Mouse (Mus musculus) frontal cortex, adult (tissue): Measurements from ENCODE around the gene Kif5a.

ENCODE experiments used
- ATAC-seq: cut with Nextera tagmentation; 2 replicates; pipeline ENCODE4 v1.9.2; 2017; ENCODE audit warnings: mild to moderate bottlenecking, moderate library complexity, mixed read lengths; ENCODE audit not compliant: low TSS enrichment

Kif5a gene

DNA sequence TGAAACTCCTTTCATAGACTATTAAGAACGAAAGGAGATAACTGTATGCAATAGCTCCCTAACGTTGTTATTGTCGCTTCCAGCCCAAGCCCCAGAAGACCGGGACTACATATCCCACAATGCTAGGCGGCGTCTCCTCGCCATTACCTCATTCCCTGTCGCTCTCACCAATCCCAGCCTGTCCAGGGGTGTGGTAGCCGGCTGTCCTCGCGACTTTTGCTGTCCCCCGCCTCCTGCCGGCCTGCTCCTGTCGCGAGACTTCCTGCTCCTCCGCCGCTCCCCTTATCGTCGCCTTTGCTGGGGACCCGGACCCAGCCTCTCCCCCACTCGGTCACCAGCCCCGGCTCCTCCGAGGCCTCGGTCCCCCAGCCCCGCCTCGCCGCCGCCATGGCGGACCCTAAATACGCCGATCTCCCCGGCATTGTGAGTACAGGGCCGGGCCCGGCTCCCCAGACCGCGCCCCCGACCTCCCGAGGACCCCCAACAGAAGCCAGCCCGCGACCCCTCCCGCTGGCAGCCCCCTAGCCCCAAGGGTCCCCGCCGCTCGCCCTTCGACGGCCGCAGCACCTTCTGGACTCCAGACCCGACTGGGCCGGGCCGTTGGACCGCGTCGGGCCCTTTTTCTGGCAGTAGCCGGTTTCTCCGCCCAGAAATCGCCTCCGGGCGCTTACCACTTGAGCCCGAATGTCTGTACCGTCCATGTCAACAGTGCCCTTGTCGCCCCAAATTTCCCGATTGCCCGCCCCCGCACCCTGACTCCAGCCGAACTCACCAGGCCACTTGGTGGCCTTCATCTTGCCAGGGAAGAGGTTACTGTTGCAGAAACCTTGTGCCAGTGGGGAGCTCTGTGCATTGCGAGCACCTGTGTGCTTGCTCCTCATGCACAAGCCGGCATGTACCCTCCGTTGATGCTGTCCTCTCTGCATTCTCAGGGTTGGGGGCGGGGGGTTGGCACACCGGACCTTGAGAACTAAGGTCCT is 3.3 kb upstream of the Kif5a start, which contains the start of gene Dctn2:
Gene Dctn2 (plus strand): TSS at position 257 of the 980 bp plus-strand sequence.
- ATAC-seq, result peak; percentile 87

DNA sequence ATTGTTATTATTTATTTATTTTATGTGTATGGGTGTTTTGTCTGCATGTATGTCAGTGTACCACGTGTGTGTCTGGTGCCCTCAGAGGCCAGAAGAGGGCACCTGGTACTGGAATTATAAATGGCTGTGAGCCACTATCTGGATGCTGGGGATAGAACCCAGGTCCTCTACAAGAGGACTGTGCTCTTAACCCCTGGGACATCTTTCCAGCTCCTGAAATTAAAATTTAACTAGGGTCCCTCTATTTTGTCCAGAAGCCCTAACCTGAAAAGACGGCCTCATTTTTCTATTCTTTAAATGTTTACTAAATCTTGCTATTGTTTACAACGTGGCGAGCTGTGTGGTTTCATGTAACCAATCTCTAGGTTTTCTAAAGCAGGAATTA is 2.6 kb upstream of the Kif5a start:
- ATAC-seq, result no peak

DNA sequence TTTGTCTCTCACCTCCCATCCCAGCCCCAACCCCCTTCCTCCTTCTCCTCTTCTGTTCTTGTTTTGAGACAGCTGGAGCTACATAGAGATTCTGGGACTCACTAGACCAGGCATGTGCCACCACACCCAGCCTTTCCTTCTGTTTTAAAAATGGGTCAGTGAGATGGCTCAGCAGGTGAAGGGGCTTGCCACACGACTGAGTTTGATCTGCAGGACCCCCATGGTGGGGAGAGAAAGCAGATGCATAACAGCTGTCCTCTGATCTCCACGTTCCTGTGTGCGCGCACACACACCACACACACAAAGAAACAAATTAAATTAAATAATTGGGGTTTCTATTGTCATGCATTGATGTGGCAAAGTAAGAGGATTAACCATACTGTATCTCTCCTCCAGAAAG is 1.8 kb upstream of the Kif5a start:
- ATAC-seq, result no peak

DNA sequence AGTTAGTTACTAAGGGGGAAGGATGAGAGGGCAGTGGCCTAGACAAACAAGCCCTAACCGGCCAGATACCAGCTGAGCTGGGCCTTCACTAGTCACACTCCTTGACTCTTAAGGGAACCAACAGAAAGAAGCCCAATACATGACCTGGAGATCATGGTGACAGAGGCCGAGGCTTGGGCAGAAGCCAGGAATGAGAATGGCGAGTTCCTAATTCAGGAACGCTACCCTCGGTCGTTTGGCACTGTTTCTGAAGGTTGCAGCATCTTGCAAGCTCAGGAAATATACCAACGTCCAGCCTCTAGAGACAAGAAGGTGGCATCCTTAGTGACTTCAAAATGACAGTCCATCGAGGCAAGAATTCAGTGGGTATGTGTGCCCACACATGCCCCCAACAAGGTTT is 1.2 kb upstream of the Kif5a start:
- ATAC-seq, result no peak

DNA sequence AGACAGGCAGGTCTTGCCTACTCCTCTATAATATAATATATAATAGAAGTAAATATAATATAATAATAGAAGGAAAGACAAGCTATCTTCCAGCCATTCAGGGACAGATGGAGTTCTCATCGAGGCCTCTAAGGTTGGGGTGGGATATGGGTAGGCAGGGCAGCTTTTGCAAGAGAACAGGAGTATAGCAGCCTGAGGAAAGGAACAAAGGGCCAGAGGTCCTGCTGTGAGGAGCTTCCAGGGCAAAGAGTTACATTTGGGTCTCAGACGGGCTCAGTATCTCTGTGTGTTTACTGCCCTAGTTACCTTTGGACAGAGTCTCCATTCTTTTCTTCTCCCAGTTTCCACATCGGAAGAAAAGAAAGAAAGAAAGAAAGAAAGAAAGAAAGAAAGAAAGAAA is 483 bp upstream of the Kif5a start:
- ATAC-seq, result no peak

DNA sequence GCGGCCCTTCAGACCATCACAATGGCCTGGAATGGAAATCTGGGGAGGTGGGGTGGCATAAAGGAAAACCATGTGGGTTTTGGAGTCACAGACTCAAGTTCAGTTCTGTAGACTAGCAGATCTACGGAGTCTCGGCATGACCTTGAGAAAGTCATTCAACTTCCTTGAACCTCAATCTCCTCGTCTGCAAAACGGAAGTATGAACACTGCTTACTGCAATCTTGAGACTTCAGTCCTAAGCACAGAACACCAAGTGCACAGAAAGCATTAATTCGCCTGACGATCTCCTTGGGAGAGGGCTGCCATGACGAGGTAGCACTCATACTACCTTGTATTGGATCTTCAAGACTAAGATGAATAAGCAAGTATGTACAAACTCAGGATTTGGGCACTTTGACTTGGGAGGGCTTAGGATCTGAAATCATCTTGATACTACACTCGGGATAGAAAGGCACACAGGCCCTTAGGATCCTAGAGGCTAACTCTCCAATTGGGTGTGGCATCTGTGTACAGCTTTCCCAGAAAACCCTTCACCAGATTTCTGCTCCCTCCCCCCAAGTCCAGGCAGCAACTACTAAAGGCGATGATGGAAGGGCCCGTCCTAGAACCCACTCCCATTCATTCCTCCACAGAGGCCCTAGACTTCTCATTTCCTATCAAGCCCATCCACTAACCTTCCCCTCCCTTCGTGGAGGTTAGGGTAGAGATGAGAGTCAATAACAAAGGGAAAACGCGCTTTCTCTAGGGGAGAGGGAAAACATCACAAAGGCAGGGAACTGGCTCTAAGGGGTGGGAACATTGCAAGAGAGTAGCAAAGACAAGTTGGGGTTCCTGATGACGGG is 1.2 kb downstream of the Kif5a start:
- ATAC-seq, result 0 out of 2 replicates have a peak, but pooled peaks have one; percentile 4

DNA sequence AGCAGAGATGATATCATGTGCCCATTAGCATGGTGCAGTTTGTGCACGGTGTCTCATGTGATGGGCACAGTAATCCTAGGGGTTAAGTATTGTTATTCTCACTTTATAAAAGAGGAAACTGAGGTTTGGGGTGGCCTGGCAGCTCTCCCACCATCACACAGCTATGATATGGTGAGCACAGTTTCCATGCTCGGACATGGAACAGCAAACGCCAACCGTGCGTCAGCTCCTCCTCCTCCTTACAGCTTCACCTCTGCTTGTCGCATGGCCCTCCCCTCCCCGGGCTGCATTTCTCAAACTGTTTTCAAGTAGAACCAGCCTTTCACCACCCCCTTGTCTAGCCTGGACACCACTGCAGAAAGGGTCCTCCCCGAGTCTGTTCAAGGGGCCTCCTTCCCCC is 4.7 kb downstream of the Kif5a start:
- ATAC-seq, result no peak

DNA sequence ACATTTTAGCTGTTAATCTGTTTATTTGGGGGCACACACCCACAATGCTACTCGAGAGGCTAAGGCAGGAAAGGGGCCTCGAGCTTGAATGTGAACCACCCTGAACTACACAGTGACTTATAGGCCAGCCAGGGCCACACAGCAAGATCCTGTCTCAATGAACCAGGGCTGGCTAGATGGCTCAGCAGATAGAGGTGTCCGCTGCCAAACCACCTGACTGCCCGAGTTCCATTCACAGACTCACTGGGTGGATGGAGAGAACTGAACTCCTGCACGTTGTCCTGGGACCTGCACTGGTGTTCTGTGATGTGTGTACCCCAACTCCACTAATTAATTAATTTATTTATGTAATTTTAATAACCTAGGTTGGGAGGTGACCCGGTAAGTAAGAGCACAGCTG is 5.4 kb downstream of the Kif5a start:
- ATAC-seq, result no peak

DNA sequence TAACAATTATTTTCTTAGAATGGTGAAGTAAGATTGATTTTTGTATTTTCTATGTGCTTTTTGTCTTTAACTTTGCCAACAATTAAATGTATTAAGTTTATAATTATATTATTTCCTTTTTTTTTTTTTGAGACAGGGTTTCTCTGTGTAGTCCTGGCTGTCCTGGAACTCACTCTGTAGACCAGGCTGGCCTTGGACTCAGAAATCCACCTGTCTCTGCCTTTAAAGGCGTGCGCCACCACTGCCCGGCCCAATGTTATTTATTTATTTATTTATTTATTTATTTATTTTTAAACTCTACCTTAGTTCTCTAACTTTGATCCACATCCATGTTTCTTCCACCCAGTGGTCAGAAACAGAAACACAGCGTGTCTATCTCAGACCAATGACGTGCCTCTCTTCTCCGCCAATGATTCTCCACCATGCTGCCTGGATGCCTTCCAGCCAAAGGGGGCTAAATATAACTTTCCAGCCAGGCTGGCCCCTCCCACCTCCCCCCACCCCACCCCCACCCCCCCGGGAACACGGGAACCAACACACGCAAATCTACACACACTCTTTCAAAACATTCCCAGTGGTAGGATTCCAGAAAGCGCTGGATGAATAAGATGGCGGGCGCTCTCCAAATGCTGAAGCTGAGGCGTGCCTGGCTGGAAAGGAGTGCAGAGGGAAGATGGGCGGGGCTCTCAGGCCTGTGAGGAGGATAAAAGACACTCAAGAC is 7.4 kb downstream of the Kif5a start:
- no peak for ATAC-seq

DNA sequence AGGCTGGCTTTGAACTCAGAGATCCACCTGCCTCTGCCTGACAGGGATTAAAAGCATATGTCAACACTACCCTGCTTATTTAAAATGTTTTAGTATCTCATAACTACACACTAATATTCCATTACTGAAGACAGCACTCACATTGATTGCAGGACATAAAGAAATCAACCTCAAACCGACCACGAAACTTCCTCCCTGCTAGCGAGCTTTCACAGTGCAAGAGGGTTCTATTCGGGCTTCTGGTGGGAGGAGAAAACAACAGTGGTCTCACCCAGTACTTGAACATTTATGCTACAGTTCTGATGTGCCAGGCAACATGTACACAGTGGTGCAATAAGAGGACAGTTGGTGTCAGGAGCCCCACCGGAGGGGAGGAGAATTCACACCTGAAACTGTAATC is 12.3 kb downstream of the Kif5a start:
- ATAC-seq, result no peak

DNA sequence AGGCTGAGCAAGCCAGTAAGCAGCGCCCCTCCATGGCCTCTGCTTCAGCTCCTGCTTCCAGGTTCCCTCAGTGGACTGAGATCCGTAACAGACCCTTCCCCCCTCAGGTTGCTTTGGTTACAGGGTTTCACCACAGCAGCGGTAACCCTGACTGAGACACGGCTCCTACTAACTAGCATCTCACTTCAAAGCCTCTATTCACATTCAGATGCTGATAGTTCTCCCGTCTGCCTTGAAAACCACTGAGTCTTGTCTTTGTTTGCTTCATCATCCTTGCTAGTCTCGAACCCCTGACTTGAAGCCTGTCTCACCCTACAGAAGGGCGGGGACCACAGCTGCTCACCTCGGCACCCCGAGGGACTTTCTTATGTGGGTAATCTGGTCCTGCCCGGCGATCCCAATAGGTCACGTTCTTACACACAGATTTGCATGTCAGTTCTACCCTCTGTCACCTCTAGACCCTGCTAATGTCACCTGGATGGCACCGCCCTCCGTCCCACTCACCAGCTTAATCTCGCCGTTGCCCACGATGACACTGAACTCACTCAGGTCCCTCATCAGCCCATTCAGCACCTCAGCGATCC is 24.8 kb downstream of the Kif5a start:
- no peak for ATAC-seq

DNA sequence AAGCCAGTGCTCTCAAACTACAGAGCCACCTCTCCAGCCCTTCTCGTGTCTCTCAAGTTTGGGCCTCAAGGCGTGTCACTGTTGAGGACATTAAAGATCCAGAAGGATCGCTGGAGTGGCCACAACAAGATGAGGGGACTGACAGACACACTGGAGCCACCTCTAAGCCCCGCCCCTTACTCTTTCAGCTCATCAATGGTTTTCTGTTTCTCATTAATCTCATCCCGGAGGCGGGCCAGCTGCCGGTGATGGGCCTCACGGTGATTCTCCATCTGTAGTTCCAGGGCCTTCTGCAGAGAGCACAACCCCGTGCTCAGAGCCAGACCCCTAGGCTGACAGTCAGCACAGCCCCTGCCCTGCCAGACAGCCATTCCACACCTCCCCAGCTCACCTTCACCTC is 26.6 kb downstream of the Kif5a start:
- ATAC-seq, result no peak

DNA sequence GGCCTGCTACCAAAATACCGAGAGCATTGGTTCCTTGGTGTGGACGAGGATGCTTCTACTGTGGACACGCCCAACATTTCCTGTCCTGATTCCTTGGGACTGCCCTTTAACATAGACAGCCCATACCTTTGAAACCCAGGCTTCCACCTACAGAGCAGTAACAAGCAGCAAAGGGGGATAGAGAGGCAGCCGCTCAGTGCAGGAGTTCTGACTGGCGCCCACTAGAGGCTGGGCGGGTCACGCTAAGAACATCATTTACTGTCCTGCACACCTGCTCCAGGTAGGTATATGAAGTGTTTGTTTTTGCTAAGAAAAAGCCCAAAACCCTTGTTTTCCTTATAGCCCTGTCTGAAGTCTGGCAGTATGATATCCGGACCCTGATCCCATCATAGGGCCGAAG is 30.0 kb downstream of the Kif5a start:
- ATAC-seq, result no peak

DNA sequence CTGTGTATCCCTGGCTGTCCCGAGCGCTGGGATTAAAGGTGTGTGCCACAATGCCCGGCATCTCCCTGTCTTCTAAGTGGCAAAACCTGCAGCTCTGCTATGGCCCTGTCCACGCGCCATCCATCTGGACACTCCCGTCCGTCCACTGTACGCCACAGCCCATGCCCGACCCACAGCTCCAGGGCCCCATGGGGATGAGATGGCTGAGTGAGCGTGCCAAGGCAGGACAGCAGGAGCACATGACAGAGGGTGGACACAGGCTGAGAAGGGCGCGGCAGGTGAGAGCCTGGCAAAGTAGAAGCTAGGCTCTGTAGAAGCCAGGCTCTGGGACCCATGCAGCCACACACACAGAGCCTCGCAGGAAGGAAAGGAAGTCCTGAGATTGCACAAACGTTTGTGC is 31.4 kb downstream of the Kif5a start:
- no peak for ATAC-seq

DNA sequence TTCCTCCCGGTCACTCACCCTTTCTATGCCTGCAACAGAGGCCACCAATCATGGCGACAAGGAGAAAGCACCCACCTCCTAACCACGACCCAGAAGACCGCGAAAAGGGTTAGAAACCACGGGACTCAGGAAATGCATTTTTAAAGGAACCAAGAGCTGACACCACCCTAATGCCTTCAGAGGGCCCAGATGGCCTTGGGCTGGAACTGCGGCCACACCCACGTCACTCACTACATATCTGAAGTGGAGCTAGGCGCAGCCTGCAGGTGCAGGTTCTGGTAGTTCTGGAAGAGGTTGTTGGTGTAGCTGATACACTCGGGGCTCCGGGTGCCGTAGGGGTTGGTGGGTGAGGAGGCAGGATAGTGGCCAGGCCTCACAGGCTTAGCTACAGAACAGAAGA is 32.5 kb downstream of the Kif5a start:
- ATAC-seq, result no peak

DNA sequence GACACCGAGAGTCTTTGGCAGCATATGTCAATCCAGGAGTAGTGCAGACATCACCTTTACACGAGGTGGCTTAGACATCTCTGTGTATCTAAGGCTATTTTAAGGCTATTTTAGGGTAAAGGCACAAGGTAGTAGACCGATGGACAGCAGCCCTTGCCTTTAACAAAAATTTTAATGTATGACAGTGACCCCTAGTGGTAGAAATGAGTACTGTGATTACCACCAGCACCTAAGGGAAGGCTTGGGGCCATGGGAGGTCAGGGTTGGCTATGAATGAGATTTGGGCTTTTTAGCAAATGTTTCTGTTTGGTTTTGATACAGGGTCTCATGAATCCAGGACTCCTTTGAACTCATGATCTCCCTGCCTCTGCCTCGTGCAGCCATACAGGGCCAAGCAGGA is 34.3 kb downstream of the Kif5a start:
- 0 out of 2 replicates have a peak, but pooled peaks have one; percentile 21 for ATAC-seq

DNA sequence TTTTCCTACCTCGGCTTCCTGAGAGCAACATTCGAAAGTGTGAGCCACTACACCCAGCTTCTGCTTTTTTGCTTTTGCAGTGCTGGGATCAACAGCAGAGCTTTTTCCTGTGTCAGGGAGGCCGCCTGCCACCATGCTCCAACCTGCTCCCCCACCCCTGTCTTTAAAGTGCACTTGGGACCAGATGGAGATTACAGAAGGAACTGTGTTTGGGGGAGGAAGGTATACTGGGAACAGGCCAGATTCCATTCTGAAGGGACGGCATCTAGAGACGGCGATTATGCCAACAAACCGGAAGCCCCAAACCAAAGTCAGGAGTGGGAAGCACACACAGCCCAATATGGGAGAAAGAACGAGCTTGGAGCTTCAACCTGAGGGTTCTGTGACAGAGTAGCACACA is 36.0 kb downstream of the Kif5a start:
- 0 out of 2 replicates have a peak, but pooled peaks have one; percentile 8 for ATAC-seq

DNA sequence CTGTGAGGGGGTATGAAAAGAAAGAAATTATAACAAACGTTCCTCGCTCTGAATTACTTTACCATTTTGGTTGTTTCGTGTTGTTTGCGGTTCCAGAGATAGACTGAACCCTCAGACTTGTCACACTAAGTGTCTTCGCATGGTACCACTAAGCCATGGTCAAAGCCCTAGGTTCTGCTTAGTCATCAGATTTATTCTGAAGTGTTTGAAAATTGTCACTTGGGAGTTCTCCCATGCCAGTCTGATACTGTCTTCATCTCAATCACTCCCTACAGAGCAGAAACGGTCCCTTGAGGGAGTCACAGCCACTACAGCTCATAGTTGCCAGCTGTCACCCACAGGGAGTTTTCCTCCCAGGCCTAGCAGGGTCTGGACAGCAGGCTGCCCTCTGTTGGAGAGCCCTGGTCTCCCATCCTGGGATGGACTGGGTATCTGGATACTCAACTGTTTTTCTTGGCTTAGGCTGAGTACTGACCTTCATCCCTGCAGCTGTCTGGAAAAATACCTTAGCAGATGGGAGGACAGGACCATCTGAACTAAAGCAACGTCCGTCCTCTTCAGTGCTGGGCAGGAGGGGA is 36.7 kb downstream of the Kif5a start:
- ATAC-seq, result no peak

DNA sequence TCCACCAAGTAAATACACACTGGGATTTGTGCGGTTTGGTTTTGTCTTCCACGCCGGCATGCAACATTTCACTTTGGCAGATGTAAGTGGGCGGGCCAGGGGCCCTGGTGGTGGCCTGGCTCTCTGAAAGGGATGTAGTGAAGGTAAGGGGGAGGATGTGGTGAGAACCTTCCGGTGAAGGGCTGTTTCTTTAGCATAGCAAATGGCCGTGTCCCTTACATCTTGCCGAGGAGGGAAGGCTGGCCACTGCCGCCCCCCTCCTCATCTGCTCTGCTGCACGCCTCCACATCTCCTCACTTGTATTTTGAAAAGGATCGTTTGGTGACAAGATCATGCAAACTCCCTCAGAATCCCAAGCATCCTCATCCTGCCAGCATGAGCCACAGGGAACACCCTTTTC is 37.4 kb downstream of the Kif5a start:
- ATAC-seq, result peak; percentile 58

DNA sequence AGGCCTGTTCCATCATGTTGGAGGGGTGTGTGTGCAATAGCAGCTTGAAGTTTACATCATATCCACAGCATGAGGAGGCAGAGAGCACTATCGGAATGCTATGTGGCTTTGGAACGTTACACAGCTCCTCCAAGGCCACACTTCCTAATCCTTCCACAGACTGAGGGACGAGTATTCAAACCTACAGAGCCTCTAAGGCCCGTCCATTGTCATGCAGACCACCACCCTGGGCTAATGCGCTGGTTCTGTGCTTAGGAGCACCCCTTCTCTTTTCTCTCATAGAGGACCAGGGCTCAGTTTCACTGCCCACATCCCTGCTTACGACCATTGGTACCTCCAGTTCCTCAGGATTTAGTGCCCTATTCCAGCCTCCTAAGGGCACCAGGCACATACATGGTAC is 37.9 kb downstream of the Kif5a start:
- no peak for ATAC-seq

DNA sequence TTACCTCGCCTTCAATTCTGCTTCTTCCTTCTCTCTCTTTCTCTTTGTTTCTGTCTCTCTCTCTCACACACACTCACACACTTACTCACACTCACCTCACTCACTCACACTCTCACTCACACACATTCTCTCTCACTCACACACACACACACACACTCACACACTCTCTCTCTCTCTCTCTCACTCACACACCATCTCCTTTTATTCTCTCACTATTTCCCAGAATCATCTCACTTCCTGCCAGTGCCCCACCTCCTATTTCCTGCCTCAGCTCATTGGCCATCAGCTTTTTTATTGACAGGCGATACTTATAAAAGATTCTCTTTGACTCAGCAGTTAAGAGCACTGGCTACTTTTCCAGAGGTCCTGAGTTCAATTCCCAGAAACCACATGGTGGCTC is 44.8 kb downstream of the Kif5a start:
- no peak for ATAC-seq
